Mouse (Mus musculus): ENCODE measurements around the gene Trim23. TPM values are rescaled to one million over a fixed set of nuclear protein-coding genes. Genes with fewer than 3 reads are reported as not detected.

Gene Trim23
- polyA plus RNA-seq (2012; rRNA removed), result 3.2 and 5.1 TPM in 2 replicates
- polyA plus RNA-seq (2014; fragmentation: Nextera tagmentation; extraction: Ambion mirVana), result 10.0 and 10.4 TPM in 2 replicates

- Histone ChIP-seq H3K36me3 (replicated peaks; ENCODE audit: control insufficient read depth, insufficient read depth, low read depth) (peaks cover 5% of the 10 kb centered on the region), H3K9me3 (ENCODE audit: control insufficient read depth, low read length) (no peaks in the 10 kb centered on the region), H3K27ac (peak within 1 kb of the TSS; percentile 87), H3K4me2 (ENCODE audit: low read depth) (peak within 1 kb of the TSS; percentile 84), H3K4me3 (ENCODE audit: insufficient read depth in 1 of 2, low read depth in 2 of 2, low read length in 2 of 2) (peak within 1 kb of the TSS; percentile 84 to 88), H3K4me1 (replicated peaks; ENCODE audit: control insufficient read depth in 2 of 2, insufficient read depth in 2 of 2, low read length in 1 of 2) (peaks cover 2 to 3% of the 10 kb centered on the region in 2 experiments; a peak in 3 of 4 replicates), H3K27me3 (ENCODE audit: control insufficient read depth, insufficient read depth, low read length) (no peaks in the 10 kb centered on the region), H3K9ac (replicated peaks) (peak within 1 kb of the TSS; percentile 90)
- TF ChIP-seq EP300 (IDR thresholded peaks at IDR 0.05; ENCODE audit: low read depth) (no peak), CTCF (IDR thresholded peaks at IDR 0.05; ENCODE audit: low read depth) (peak; percentile 72)
- ATAC-seq (ENCODE audit: insufficient read depth) (peak; percentile 98), DNase-seq (ENCODE audit: low read depth in 3 of 3, low spot score in 3 of 3) (peak; percentile 98)
- WGBS (ENCODE audit: insufficient replicate concordance), result under 1% methylated on average over 38 of the region's 38 CpGs
Observed at GRCm38 (mm10) chr13:104178650-104179121, at the start of gene Trim23. Trim23 (plus strand) TSS chr13:104178797.

DNA sequence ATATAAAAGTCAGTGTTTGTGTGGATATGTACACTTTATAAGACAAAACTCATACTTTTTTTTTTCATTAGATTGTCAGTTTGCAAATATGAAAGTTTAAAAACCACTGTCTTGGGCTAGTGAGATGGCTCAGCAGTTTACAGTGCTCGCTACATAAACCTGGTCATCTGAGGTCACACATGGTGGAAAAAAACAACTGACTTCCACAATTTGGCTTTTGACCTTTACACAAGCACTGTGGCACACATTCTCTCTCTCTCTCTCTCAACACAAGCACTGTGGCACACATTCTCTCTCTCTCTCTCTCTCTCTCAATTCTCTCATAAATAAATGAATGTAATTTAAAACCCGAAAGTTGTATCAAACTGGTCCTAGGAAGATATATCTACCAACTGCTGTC, 46.0 kb upstream of the Trim23 start:
- TF ChIP-seq CTCF (IDR thresholded peaks at IDR 0.05; ENCODE audit: low read depth) (no peak), EP300 (IDR thresholded peaks at IDR 0.05; ENCODE audit: low read depth) (no peak)
- Histone ChIP-seq H3K27me3 (ENCODE audit: control insufficient read depth, insufficient read depth, low read length) (no peaks in the 10 kb centered on the region), H3K4me3 (ENCODE audit: insufficient read depth in 1 of 2, low read depth in 2 of 2, low read length in 2 of 2) (no peak overlapping the region), H3K9ac (replicated peaks) (no peak overlapping the region), H3K4me2 (ENCODE audit: low read depth) (no peak overlapping the region), H3K9me3 (ENCODE audit: control insufficient read depth, low read length) (no peaks in the 10 kb centered on the region), H3K4me1 (replicated peaks; ENCODE audit: control insufficient read depth in 2 of 2, insufficient read depth in 2 of 2, low read length in 1 of 2) (no peaks in the 10 kb centered on the region; a peak in 1 of 4 replicates), H3K27ac (no peak overlapping the region), H3K36me3 (replicated peaks; ENCODE audit: control insufficient read depth, insufficient read depth, low read depth) (no peaks in the 10 kb centered on the region)
- ATAC-seq (ENCODE audit: insufficient read depth) (no peak), DNase-seq (ENCODE audit: low read depth in 3 of 3, low spot score in 3 of 3) (no peak)
- whole genome bisulfite sequencing (ENCODE audit: insufficient replicate concordance), result 57% methylated on average over 2 of the region's 2 CpGs

DNA sequence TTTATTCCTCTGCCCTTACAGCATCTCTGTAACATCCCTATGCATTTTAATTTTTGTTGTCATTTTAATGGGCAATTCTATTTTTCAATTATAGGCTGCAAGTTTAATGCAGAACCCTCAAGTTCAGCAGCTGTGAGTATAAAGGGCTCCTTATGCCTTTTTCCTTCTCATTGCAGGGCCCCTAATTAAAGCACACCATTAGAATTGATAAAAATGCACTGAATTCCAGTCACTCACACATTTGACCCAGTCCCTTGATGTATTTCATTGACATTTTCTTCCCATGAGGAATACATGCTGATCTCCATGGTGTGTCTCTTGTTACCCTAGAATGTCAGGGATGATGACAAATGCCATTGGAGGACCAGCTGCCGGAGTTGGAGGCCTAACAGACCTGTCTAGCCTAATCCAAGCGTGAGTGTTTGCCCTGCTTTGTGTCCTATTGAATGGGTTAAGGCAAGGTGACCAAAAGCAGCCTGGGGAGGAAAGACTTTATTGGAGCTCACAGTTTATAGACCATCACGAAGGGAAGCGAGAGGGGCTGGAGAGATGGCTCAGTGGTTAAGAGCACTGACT, 44.0 kb upstream of the Trim23 start:
- no peak for ATAC-seq (ENCODE audit: insufficient read depth)
- no peaks in the 10 kb centered on the region for H3K9me3 ChIP-seq (ENCODE audit: control insufficient read depth, low read length)
- H3K4me1 ChIP-seq (replicated peaks; ENCODE audit: control insufficient read depth in 2 of 2, insufficient read depth in 2 of 2, low read length in 1 of 2), result no peaks in the 10 kb centered on the region; a peak in 1 of 4 replicates
- no peak overlapping the region for H3K4me3 ChIP-seq (ENCODE audit: insufficient read depth in 1 of 2, low read depth in 2 of 2, low read length in 2 of 2)
- H3K36me3 ChIP-seq (replicated peaks; ENCODE audit: control insufficient read depth, insufficient read depth, low read depth), result no peaks in the 10 kb centered on the region
- H3K9ac ChIP-seq (replicated peaks), result no peak overlapping the region
- DNase-seq (ENCODE audit: low read depth in 3 of 3, low spot score in 3 of 3), result no peak
- WGBS (ENCODE audit: insufficient replicate concordance), result 71% methylated on average over 4 of the region's 4 CpGs
- no peaks in the 10 kb centered on the region for H3K27me3 ChIP-seq (ENCODE audit: control insufficient read depth, insufficient read depth, low read length)
- TF ChIP-seq EP300 (IDR thresholded peaks at IDR 0.05; ENCODE audit: low read depth) (no peak), CTCF (IDR thresholded peaks at IDR 0.05; ENCODE audit: low read depth) (no peak)
- no peak overlapping the region for H3K27ac ChIP-seq
- no peak overlapping the region for H3K4me2 ChIP-seq (ENCODE audit: low read depth)

- Histone ChIP-seq H3K4me1 (replicated peaks; ENCODE audit: control insufficient read depth in 2 of 2, insufficient read depth in 2 of 2, low read length in 1 of 2) (no peaks in the 10 kb centered on the region), H3K4me2 (ENCODE audit: low read depth) (peak overlapping the region; percentile 61), H3K27me3 (ENCODE audit: control insufficient read depth, insufficient read depth, low read length) (no peaks in the 10 kb centered on the region), H3K9me3 (ENCODE audit: control insufficient read depth, low read length) (no peaks in the 10 kb centered on the region), H3K4me3 (ENCODE audit: insufficient read depth in 1 of 2, low read depth in 2 of 2, low read length in 2 of 2) (peak overlapping the region; percentile 5 to 19; a peak in 2 of 4 replicates), H3K27ac (no peak overlapping the region), H3K9ac (replicated peaks) (peak overlapping the region; percentile 44; the same call in 1 of the 2 replicates), H3K36me3 (replicated peaks; ENCODE audit: control insufficient read depth, insufficient read depth, low read depth) (peaks cover 10% of the 10 kb centered on the region)
- peak; percentile 69 for ATAC-seq (ENCODE audit: insufficient read depth)
- no peak for TF ChIP-seq EP300 (IDR thresholded peaks at IDR 0.05; ENCODE audit: low read depth)
- TF ChIP-seq CTCF (IDR thresholded peaks at IDR 0.05; ENCODE audit: low read depth), result peak; percentile 95
- 22% methylated on average over 13 of the region's 13 CpGs for WGBS (ENCODE audit: insufficient replicate concordance)
- DNase-seq (ENCODE audit: low read depth in 3 of 3, low spot score in 3 of 3), result peak; percentile 58 to 64 (median 60)
Observed at GRCm38 (mm10) chr13:104139369-104140209, 39.0 kb upstream of the Trim23 start.

DNA sequence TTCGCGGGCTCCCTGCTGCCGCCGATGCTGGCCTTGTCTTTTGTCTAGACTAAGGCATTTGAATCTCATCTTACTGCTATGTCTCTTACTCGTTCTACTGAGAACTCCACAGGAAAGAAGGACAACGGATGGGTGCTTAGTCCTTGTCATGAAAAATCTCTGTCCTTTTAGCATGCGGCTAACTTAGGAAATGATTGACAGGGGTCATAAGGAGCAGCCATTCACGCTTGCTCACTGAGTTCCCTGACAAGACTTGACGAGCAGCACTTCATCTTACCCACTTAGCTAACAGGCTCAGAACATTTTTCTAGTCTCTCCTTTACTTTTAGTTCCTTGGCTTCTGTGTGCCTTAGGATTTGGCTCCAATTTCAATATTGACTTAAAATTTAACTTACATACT, 33.7 kb upstream of the Trim23 start:
- Histone ChIP-seq H3K27ac (no peak overlapping the region), H3K27me3 (ENCODE audit: control insufficient read depth, insufficient read depth, low read length) (no peaks in the 10 kb centered on the region), H3K4me3 (ENCODE audit: insufficient read depth in 1 of 2, low read depth in 2 of 2, low read length in 2 of 2) (no peak overlapping the region), H3K4me2 (ENCODE audit: low read depth) (no peak overlapping the region), H3K9ac (replicated peaks) (no peak overlapping the region), H3K9me3 (ENCODE audit: control insufficient read depth, low read length) (no peaks in the 10 kb centered on the region), H3K36me3 (replicated peaks; ENCODE audit: control insufficient read depth, insufficient read depth, low read depth) (peaks cover 23% of the 10 kb centered on the region), H3K4me1 (replicated peaks; ENCODE audit: control insufficient read depth in 2 of 2, insufficient read depth in 2 of 2, low read length in 1 of 2) (no peaks in the 10 kb centered on the region)
- TF ChIP-seq EP300 (IDR thresholded peaks at IDR 0.05; ENCODE audit: low read depth), result no peak
- no peak for TF ChIP-seq CTCF (IDR thresholded peaks at IDR 0.05; ENCODE audit: low read depth)
- ATAC-seq (ENCODE audit: insufficient read depth) (no peak), DNase-seq (ENCODE audit: low read depth in 3 of 3, low spot score in 3 of 3) (no peak)
- 83% methylated on average over 9 of the region's 9 CpGs for WGBS (ENCODE audit: insufficient replicate concordance)

Measured in liver, embryonic 14.5 days (tissue).